Mouse (Mus musculus) thymus, adult 2 months (tissue): ENCODE data around the gene Pde4d.

Experiments
- CTCF ChIP-seq: fragments of 200-500 bp; IDR thresholded peaks from 2 replicates; pipeline ENCODE4 v1.5.1; 2012; ENCODE audit warnings: mild to moderate bottlenecking, control low read depth, low read length, moderate library complexity, borderline replicate concordance; ENCODE audit not compliant: control insufficient read depth, poor library complexity, insufficient read depth; ENCODE audit errors: extremely low read depth
- POLR2A ChIP-seq: fragments of 200-500 bp; IDR thresholded peaks from 2 replicates; pipeline ENCODE4 v1.6.1; 2012; ENCODE audit warnings: mild to moderate bottlenecking, low read length, control low read depth, moderate library complexity; ENCODE audit not compliant: control insufficient read depth, poor library complexity, insufficient read depth; ENCODE audit errors: extremely low read depth

- TF ChIP-seq CTCF (no peak), POLR2A (no peak)
Measured at GRCm38 (mm10) chr13:109280433-109280832, 830.7 kb downstream of the Pde4d start.
